11 mouse cellular contexts compared by ENCODE assay signal in the genomic region with DNA sequence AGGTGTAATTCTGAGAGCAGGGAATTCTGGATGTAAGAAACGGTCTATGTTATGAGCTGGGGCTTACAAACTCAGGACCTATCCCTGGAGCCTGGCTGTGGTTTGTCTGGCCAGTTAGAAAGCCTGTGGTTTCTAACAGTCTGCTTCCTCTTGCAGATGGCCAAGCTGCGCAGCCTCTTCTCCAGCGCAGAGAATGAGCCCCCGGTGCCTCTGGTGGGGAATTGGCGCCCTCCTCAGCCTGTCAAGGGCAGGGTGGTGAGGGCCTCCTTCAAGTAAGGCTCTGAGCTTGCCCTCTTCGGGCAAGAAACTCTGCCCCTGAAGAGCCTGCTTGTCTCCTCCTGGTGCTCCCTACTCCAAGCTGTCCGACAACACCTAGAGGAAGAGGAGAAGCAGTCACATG. TPM values are rescaled to one million over a fixed set of nuclear protein-coding genes. Genes with fewer than 3 reads are reported as not detected.
A peak's percentile ranks its signal among the peaks of the same experiment; 100 is the strongest.
DNase-seq lines count a peak whose midpoint lies in the region; ATAC-seq and TF ChIP-seq lines count a peak whose summit lies in the region.
"Had no signal": no experiment of that assay in that cellular context is flagged by ENCODE, and none has a peak within 500 bp of the region (broad histone marks: within the 10 kb centered on the region; RNA-seq: fewer than 3 reads in every experiment).

No protein-coding gene starts in this region.

- no peak for TF ChIP-seq EP300 in heart, adult 2 months (IDR thresholded peaks at IDR 0.05; ENCODE audit: insufficient read depth, low read depth, low read length)

- no peak for ATAC-seq in midbrain, embryonic 11.5 days (ENCODE audit: low FRiP score)
- ATAC-seq in midbrain, embryonic 15.5 days (replicated peaks) = no peak
- ATAC-seq: CD4-positive, CD25-positive, alpha-beta regulatory T cell, adult 4 months had no signal

- intact Hi-C loops in heart, adult 2 months (cut with DNase I) = loop anchor here (5.0 kb wide), 1 partner anchor 376 kb away; no protein-coding TSS in a partner anchor

- H3K4me1 ChIP-seq in midbrain, embryonic 11.5 days (ENCODE audit: control insufficient read depth, insufficient read depth, low read length) = no peaks in the 10 kb centered on the region
- no peaks in the 10 kb centered on the region for H3K4me1 ChIP-seq in midbrain, embryonic 15.5 days
- no peaks in the 10 kb centered on the region for H3K4me1 ChIP-seq in heart, adult 2 months (ENCODE audit: control insufficient read depth, insufficient read depth, low read length)
- H3K4me1 ChIP-seq: stomach, embryonic 15.5 days had no signal

- no peaks in the 10 kb centered on the region for H3K9me3 ChIP-seq in midbrain, embryonic 11.5 days (ENCODE audit: control insufficient read depth, low read length)
- no peaks in the 10 kb centered on the region for H3K9me3 ChIP-seq in midbrain, embryonic 15.5 days
- H3K9me3 ChIP-seq: stomach, embryonic 15.5 days had no signal

- no peak for TF ChIP-seq CTCF in heart, adult 2 months (IDR thresholded peaks at IDR 0.05)

- no peak overlapping the region for H3K4me2 ChIP-seq in midbrain, embryonic 11.5 days
- H3K4me2 ChIP-seq in midbrain, embryonic 15.5 days = no peak overlapping the region
- H3K4me2 ChIP-seq: stomach, embryonic 15.5 days had no signal

- H3K9ac ChIP-seq in midbrain, embryonic 11.5 days (ENCODE audit: low read length) = no peak overlapping the region
- no peak overlapping the region for H3K9ac ChIP-seq in midbrain, embryonic 15.5 days
- H3K9ac ChIP-seq in heart, adult 2 months (ENCODE audit: low read depth, low read length) = no peak overlapping the region
- H3K9ac ChIP-seq: stomach, embryonic 15.5 days had no signal

- 54% methylated on average over 7 of the region's 7 CpGs for WGBS in midbrain, embryonic 11.5 days
- WGBS in midbrain, embryonic 15.5 days = 60% methylated on average over 7 of the region's 7 CpGs
- WGBS in heart, adult 2 months = 41% methylated on average over 7 of the region's 7 CpGs

- no peaks in the 10 kb centered on the region for H3K27me3 ChIP-seq in midbrain, embryonic 11.5 days (ENCODE audit: control insufficient read depth, insufficient read depth, low read length)
- no peaks in the 10 kb centered on the region for H3K27me3 ChIP-seq in midbrain, embryonic 15.5 days (replicated peaks)
- H3K27me3 ChIP-seq in heart, adult 2 months (ENCODE audit: control insufficient read depth, insufficient read depth, low read length) = no peaks in the 10 kb centered on the region
- H3K27me3 ChIP-seq: stomach, embryonic 15.5 days had no signal

- H3K4me3 ChIP-seq in midbrain, embryonic 11.5 days (ENCODE audit: low read depth, low read length) = no peak overlapping the region
- no peak overlapping the region for H3K4me3 ChIP-seq in midbrain, embryonic 15.5 days
- H3K4me3 ChIP-seq in heart, adult 2 months = no peak overlapping the region
- H3K4me3 ChIP-seq: stomach, embryonic 15.5 days had no signal

- H3K36me3 ChIP-seq in midbrain, embryonic 11.5 days (ENCODE audit: control insufficient read depth, insufficient read depth, low read length) = no peaks in the 10 kb centered on the region
- no peaks in the 10 kb centered on the region for H3K36me3 ChIP-seq in midbrain, embryonic 15.5 days (replicated peaks)
- H3K36me3 ChIP-seq in heart, adult 2 months (ENCODE audit: control insufficient read depth, insufficient read depth, low read length) = no peaks in the 10 kb centered on the region
- H3K36me3 ChIP-seq: stomach, embryonic 15.5 days had no signal

- no peaks in the 10 kb centered on the region for H3K79me2 ChIP-seq in heart, adult 2 months (replicated peaks; ENCODE audit: control insufficient read depth, insufficient read depth, low read length)

- no peak overlapping the region for H3K27ac ChIP-seq in midbrain, embryonic 11.5 days (ENCODE audit: low read depth, low read length)
- H3K27ac ChIP-seq in midbrain, embryonic 15.5 days = no peak overlapping the region
- no peak overlapping the region for H3K27ac ChIP-seq in heart, adult 2 months
- H3K27ac ChIP-seq: stomach, embryonic 15.5 days had no signal

- peak; percentile 26 for DNase-seq in embryo, embryonic 11 days
- no peak for DNase-seq in embryo, embryonic 10.5 days (ENCODE audit: low spot score)
- DNase-seq in midbrain, embryonic 11.5 days (ENCODE audit: low spot score, missing footprints) = peak; percentile 79
- DNase-seq in kidney, postnatal 4 days = peak; percentile 34 to 53
- DNase-seq in thymus, postnatal 14 days = peak; percentile 75
- DNase-seq in ovary, postnatal 14 days (ENCODE audit: low spot score) = no peak
- DNase-seq in heart, adult 2 months = no peak
- DNase-seq: heart, postnatal 10 days had no signal

- TF ChIP-seq POLR2A in heart, adult 2 months (IDR thresholded peaks at IDR 0.05; ENCODE audit: insufficient read depth, low read depth, low read length) = no peak

RNA-seq across cellular contexts. Expression of gene Car3, which starts 8.1 kb away (rescaled TPM):
- polyA plus RNA-seq in midbrain, embryonic 11.5 days (2014; fragmentation: Nextera tagmentation; extraction: Ambion mirVana) = 3.5 and 3.9 TPM in 2 replicates
- polyA plus RNA-seq in midbrain, embryonic 15.5 days (2015; fragmentation: Nextera tagmentation; extraction: Ambion mirVana) = 1.1 and 1.2 TPM in 2 replicates
- total RNA-seq in heart, adult 2 months (2021) = 10 to 100 TPM; 34.4 to 82.7 TPM
- 114 and 259 TPM in 2 replicates for polyA plus RNA-seq in heart, adult 2 months (2012; rRNA removed)
- polyA plus RNA-seq: CD4-positive, CD25-positive, alpha-beta regulatory T cell, adult 4 months had no signal

RNA-seq across cellular contexts. Expression of gene Car2, which starts 14.7 kb away (rescaled TPM):
- 108 and 118 TPM in 2 replicates for polyA plus RNA-seq in midbrain, embryonic 11.5 days (2014; fragmentation: Nextera tagmentation; extraction: Ambion mirVana)
- 18.9 and 24.3 TPM in 2 replicates for polyA plus RNA-seq in midbrain, embryonic 15.5 days (2015; fragmentation: Nextera tagmentation; extraction: Ambion mirVana)
- total RNA-seq in heart, adult 2 months (2021) = 1 to 10 TPM; 6.8 to 7.8 TPM
- 12.3 and 24.3 TPM in 2 replicates for polyA plus RNA-seq in heart, adult 2 months (2012; rRNA removed)

Comparison
In these comparisons a context has a peak if more than half of its experiments do, and no peak if none do; other contexts are left out.
1. DNase-seq: peak in embryo, embryonic 11 days (single experiment), midbrain, embryonic 11.5 days (single experiment), kidney, postnatal 4 days (2 of 2) and thymus, postnatal 14 days (single experiment); none in embryo, embryonic 10.5 days (single experiment), ovary, postnatal 14 days (single experiment) and heart, adult 2 months (0 of 2).
2. RNA of gene Car3, which starts 8.1 kb away (polyA plus RNA-seq): 114 to 259 TPM in heart, adult 2 months; 3.5 to 3.9 TPM in midbrain, embryonic 11.5 days and 1.1 to 1.2 TPM in midbrain, embryonic 15.5 days; every median in the first group is over 10 times any median in the second.